Mouse (Mus musculus) hindbrain, embryonic 16.5 days (tissue): ENCODE measurements around the gene Ston2. TPM values are rescaled to one million over a fixed set of nuclear protein-coding genes. Genes with fewer than 3 reads are reported as not detected.
"Not testable (repeated sequence)": the region's sequence is repeated elsewhere in the genome, so short reads cannot be mapped to it uniquely, and the experiment has no call there.

ENCODE experiments used
- ATAC-seq: fragments of 200-750 bp; cut with Nextera tagmentation; 2 replicates; pipeline ENCODE4 v1.8.0; 2017; ENCODE audit warnings: moderate TSS enrichment, moderate library complexity
- H3K27ac ChIP-seq: fragments of 300-500 bp; sonication (generic); 2 replicates; pipeline ENCODE4 v1.5.1; 2014; ENCODE audit warnings: low read depth, mild to moderate bottlenecking, control low read depth, low read length, moderate library complexity
- H3K27me3 ChIP-seq: fragments of 300-500 bp; sonication (generic); replicated peaks from 2 replicates; pipeline ENCODE4 v1.6.1; 2014; ENCODE audit warnings: low read length; ENCODE audit not compliant: control insufficient read depth, insufficient read depth
- H3K36me3 ChIP-seq: fragments of 300-500 bp; sonication (generic); 2 replicates; pipeline ENCODE4 v1.6.1; 2014; ENCODE audit warnings: mild to moderate bottlenecking, low read length, moderate library complexity, mixed read lengths; ENCODE audit not compliant: control insufficient read depth, insufficient read depth
- H3K4me1 ChIP-seq: fragments of 300-500 bp; sonication (generic); 2 replicates; pipeline ENCODE4 v1.6.1; 2014; ENCODE audit warnings: low read depth, low read length; ENCODE audit not compliant: control insufficient read depth, insufficient read depth
- H3K4me2 ChIP-seq: fragments of 300-500 bp; sonication (generic); 2 replicates; pipeline ENCODE4 v1.6.1; 2014; ENCODE audit warnings: mild to moderate bottlenecking, low read length, control low read depth, moderate library complexity
- H3K4me3 ChIP-seq: fragments of 300-500 bp; sonication (generic); 2 replicates; pipeline ENCODE4 v1.5.1; 2014; ENCODE audit warnings: mild to moderate bottlenecking, low read length, control low read depth, moderate library complexity
- H3K9ac ChIP-seq: fragments of 300-500 bp; sonication (generic); 2 replicates; pipeline ENCODE4 v1.6.1; 2014; ENCODE audit warnings: low read depth, mild to moderate bottlenecking, control low read depth, low read length, moderate library complexity
- H3K9me3 ChIP-seq: fragments of 300-500 bp; sonication (generic); 2 replicates; pipeline ENCODE4 v1.6.1; 2014; ENCODE audit warnings: mild to moderate bottlenecking, low read length, moderate library complexity; ENCODE audit not compliant: control insufficient read depth
- WGBS: fragments of 180-500 bp; shearing (Covaris S2); extraction: QIAGEN DNeasy Blood & Tissue Kit; methylation state at CpG from one replicate; pipeline ENCODE4 v1.1.7; 2014; 5-methylcytosine and 5-hydroxymethylcytosine counted together
- microRNA-seq: library from miRNA; unstranded; fragments of <30 nt; microRNA quantifications from one replicate; pipeline ENCODE4, GENCODE M21; 2017
- polyA plus RNA-seq: library from polyadenylated mRNA; unstranded; fragments of >200 nt; fragmentation: Nextera tagmentation; extraction: Ambion mirVana; gene quantifications from 2 replicates; pipeline ENCODE4 v1.2.1, GENCODE M21; 2015

Gene Ston2
- polyA plus RNA-seq, 1 experiment from 2014 or later: 7.1 TPM

DNA sequence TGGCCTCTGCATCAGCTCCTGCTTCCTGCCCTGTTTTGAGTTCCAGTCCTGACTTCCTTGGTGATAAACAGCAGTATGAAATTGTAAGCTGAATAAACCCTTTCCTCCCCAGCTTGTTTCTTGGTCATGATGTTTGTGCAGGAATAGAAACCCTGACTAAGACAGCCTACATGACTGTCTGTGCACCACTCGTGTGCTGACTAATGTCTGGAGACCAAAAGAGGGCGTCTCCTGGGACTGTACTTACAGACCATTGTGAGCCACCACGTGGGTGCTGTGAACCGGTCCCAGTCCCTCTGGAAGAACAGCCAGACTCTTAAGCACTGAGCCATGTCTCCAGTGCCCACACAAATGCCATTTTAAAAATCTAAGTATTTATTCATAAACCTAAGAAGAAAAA is 202.4 kb downstream of the Ston2 start:
- not testable (repeated sequence) for H3K4me3 ChIP-seq, H3K36me3 ChIP-seq, H3K9ac ChIP-seq, H3K27me3 ChIP-seq, H3K27ac ChIP-seq, ATAC-seq, H3K9me3 ChIP-seq, H3K4me2 ChIP-seq
- H3K4me1 ChIP-seq: peaks cover 20% of the 10 kb centered on the region
- WGBS: 95% methylated on average over 4 of the region's 4 CpGs

DNA sequence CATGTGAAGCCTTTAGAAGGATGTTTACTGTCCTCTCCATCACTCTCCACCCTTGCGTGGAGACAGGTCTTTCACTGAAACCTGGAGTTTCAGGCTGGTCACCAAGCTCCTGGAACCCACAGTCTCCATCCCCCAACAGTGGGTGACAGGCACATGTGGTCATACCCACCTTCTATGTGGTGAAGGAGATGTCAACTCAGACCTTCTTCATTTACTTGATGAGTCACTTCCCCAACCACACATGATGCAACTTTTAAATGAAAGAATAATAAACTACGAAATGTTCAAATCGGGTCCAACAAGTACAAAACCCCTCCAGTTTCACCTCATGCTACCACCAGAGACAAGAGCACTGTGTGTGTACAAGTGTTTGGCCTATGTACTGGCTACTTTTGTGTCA is 203.0 kb downstream of the Ston2 start:
- Histone ChIP-seq H3K9me3 (no peaks in the 10 kb centered on the region), H3K27ac (no peak overlapping the region), H3K4me2 (no peak overlapping the region), H3K27me3 (no peaks in the 10 kb centered on the region), H3K4me1 (peaks cover 18% of the 10 kb centered on the region), H3K4me3 (no peak overlapping the region), H3K36me3 (peaks cover 4% of the 10 kb centered on the region; the same call in 1 of the 2 replicates), H3K9ac (no peak overlapping the region)
- WGBS: 94% methylated on average over 3 of the region's 3 CpGs
- ATAC-seq: no peak

- H3K4me1 ChIP-seq: peaks cover 18% of the 10 kb centered on the region
- no peak for ATAC-seq
- WGBS: 53% methylated on average over 6 of the region's 6 CpGs
- peaks cover 7% of the 10 kb centered on the region for H3K36me3 ChIP-seq
- H3K9ac ChIP-seq: no peak overlapping the region
- H3K27ac ChIP-seq: no peak overlapping the region
- no peak overlapping the region for H3K4me3 ChIP-seq
- no peak overlapping the region for H3K4me2 ChIP-seq
- H3K9me3 ChIP-seq: no peaks in the 10 kb centered on the region
- H3K27me3 ChIP-seq: no peaks in the 10 kb centered on the region
Observed at GRCm38 (mm10) chr12:91583409-91583808, 204.8 kb downstream of the Ston2 start.

Small RNA genes lying within 50 kb of the gene (microRNA-seq; reads per million reads assigned to microRNA genes)
- gene Gm22015: not detected

Other genes starting within 250 kb of the Ston2 start
- 48.6 and 58.3 TPM in 2 replicates for gene Gtf2a1, start 197.9 kb downstream of the Ston2 start, polyA plus RNA-seq
- gene Sel1l, start 60.8 kb upstream of the Ston2 start, polyA plus RNA-seq: 92.4 and 94.8 TPM in 2 replicates